Mouse (Mus musculus) fat pad, adult 2 months (tissue): ENCODE results near the gene Pigv.

ENCODE experiments used
- DNase-seq: peaks from one replicate; pipeline ENCODE4 v3.0.0-alpha.2; 2011; ENCODE audit warnings: low read depth, low spot score; ENCODE audit errors: extremely low read depth

Gene Pigv

DNA sequence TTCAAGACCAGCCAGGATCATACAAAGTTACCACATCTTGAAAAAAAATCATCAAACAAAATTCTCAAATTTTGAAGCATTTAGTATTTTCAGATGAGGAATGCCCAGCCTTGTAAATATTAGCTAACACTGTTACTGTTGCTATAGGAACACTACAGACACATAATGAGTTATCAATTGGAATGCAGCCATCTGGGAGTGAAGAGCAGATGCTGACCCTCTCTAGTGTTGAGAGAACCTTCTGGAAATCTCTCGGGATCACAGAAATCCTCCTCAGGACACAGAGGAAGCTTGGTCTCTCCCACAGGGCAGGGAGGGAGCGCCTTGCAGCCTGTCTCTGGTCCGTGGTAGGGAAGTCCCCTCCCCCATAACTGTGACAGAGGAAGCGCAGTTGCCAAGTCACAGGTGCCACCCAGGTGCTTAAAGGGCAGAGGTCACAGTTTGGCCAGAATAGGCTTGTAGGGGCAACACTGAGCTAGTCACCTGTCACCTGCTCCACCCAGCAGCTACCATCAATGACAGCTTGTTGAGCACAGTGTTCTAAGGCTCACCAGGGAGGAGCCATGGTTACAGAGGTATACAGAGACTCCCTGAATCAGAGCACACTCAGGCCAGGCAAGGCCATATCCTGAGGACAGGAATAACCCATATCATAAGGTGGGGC, 52.8 kb downstream of the Pigv start:
- no peak for DNase-seq

DNA sequence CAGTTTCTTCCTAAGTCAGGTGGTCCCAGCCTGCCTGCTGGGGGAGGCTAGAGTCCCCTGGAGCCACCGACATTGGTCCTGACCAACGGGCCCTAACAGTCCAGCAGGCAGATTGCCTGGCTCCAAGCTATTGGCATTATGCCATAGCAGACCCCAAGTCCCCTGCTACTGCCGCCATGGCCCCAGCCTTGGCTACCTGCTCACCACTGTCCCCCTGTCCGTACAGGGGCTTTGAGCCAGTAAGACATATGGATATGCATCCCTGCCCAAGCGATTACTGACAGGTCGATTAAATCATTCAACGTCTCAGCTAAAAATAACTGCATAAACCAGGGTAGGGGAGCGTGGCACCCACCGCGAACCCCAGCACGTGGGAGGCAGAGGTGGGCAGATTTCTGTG, 54.5 kb downstream of the Pigv start:
- DNase-seq = no peak

DNA sequence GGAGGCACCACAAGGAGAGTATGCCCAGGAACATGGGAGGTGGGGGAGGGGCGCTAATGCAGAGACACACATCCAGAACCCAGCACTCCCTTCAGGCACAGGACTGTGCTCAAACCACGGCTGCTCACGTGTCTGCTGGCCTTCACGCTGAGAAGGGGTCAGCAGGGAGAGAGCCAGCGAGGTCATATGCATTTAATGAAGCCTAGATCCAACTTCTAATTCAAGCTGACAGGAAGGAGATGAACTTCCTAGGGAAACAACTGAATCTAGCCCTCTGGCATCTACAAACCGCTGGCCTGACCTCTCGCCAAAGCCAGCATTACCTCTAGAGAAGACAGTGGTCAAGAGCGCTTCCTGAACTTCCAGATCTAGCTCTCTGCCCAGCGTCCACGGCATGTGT, 57.0 kb downstream of the Pigv start:
- DNase-seq = no peak

DNA sequence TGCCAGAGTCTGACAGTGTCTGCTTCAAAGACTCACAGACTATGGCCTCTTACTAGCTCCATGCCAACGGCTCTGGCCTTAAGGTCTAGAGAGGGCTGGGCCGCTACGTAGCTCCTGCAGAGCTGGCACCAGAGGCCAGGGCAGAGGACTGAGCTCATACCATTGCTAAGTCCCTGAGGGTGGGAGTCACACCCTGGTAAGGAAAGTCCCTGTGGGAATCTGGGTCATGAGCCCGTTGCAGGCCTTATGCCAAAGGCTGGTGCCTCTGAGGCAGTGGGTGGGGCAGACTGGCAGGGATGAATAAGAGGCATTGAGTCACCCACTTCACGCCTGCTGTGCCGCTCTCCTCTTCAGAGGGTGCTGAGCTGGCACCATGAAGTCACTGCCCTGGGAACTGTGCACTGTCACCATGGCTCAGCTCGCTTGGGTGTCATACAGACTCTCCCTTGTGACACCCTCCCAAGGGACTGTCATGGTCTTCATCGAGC, 58.1 kb downstream of the Pigv start:
- DNase-seq = no peak

DNA sequence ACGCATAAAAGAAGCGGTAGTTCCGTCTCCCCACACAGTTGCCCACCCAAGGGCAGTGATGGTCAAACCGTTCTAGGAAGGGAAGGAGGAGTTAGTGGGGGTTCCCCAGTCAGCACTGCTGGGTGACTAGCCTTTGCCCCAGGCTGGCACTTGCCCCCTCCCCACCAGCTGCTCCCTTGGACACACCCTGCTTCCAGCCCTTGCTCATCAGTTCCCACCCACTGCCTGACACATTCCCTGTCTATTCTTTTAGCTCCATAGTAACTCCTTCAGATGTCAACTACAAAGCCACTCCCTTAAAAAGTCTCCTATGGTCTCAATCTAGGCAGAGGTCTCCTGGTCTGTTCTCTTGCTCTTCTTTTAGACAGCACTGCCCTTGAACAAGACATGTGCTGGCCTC, 58.6 kb downstream of the Pigv start:
- no peak for DNase-seq

DNA sequence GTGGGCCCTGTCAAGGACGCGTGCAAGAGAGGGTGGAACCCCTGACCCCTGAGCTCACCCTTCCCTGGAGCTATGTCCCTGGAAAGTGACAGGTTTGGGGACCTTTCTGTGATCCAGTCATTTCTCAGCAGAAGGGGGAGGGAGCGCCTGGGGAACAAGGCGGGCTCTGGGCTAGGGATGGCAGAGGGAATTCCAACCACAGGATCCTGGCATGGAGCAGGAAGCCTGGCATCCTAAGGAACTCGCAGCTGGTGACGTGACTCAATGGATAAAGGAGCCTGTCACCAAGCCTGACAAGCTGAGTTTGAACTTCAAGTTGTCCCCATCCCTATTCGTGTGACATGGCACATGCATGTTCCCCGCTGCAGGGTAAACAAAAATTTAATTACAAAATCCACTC, 59.4 kb downstream of the Pigv start:
- no peak for DNase-seq

DNA sequence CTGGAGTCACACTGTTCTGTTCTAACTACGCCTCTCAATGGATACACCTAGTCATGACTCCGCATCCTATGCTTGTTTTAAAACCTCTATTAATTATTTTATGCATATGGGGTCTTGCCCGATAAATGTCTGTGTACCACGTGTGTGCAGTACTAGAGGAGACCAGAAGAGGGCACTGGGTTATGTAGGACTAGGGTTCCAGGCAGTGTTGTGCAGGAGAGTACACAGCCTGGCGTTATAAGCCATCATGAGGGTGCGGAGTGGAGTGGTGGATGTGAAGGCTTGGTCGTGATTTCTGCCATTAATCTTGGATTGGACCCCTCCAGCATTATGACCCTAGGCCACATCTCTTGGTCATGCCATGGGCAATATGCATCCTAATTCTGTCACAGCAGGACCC, 60.0 kb downstream of the Pigv start:
- DNase-seq = no peak

DNA sequence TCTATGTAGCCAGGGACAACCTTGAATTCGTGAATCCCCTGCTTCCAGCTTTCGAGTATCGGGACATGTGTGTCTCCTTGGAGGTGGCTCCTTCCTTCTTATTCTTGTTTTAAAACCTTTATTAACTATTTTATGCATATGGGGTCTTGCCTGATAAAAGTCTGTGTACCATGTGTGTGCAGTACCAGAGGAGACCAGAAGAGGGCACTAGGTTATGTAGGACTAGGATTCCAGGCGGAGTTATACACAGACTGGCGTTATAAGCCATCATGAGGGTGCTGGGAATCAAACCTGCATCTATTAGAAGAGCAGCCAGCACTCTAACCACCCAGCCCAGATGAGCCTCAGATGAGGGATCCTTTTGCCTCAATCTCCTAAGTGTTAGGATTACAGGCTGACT, 60.6 kb downstream of the Pigv start:
- DNase-seq = no peak
